ENCODE assay signal across 24 mouse cellular contexts in genomic region chr9:81305437-81306046, GRCm38 (mm10).
DNase-seq lines count a peak whose midpoint lies in the region; ATAC-seq and TF ChIP-seq lines count a peak whose summit lies in the region.
"Had no signal": no experiment of that assay in that cellular context is flagged by ENCODE, and none has a peak within 500 bp of the region (broad histone marks: within the 10 kb centered on the region; RNA-seq: fewer than 3 reads in every experiment).

No protein-coding gene starts in this region.

- peak; percentile 66 for DNase-seq in lung, embryonic 14.5 days
- no peak for DNase-seq in lung, postnatal 25 days (ENCODE audit: low spot score)
- no peak for DNase-seq in lung, postnatal 4 days
- peak; percentile 1 for DNase-seq in lung, postnatal 10 days
- DNase-seq in lung, postnatal 36 days = no peak
- DNase-seq: adrenal gland, adult 8-10 months; adrenal gland, postnatal 14 days; adrenal gland, postnatal 36 days; B cell, adult 2 months; cerebellum, adult 11-12 months; cerebellum, adult 2 months; cerebellum, adult 9-10 months; cerebellum, postnatal 10 days; cerebellum, postnatal 25 days had no signal

- no peaks in the 10 kb centered on the region for H3K27me3 ChIP-seq in lung, embryonic 14.5 days (ENCODE audit: insufficient read depth, low read length)
- no peaks in the 10 kb centered on the region for H3K27me3 ChIP-seq in lung, embryonic 16.5 days (ENCODE audit: control insufficient read depth, insufficient read depth, low read depth, low read length)
- H3K27me3 ChIP-seq: CH12.LX; embryonic facial prominence, embryonic 12.5 days; forebrain, embryonic 13.5 days; forebrain, embryonic 15.5 days; Patski had no signal

- no peak overlapping the region for H3K4me2 ChIP-seq in lung, embryonic 14.5 days
- H3K4me2 ChIP-seq in lung, embryonic 16.5 days (ENCODE audit: low read depth, low read length) = no peak overlapping the region
- H3K4me2 ChIP-seq: embryonic facial prominence, embryonic 12.5 days; forebrain, embryonic 13.5 days; forebrain, embryonic 15.5 days had no signal

- no peak overlapping the region for H3K4me3 ChIP-seq in lung, embryonic 14.5 days (ENCODE audit: low read depth, low read length)
- no peak overlapping the region for H3K4me3 ChIP-seq in lung, embryonic 16.5 days (ENCODE audit: low read length)
- H3K4me3 ChIP-seq: embryonic facial prominence, embryonic 10.5 days; embryonic facial prominence, embryonic 12.5 days; forebrain, embryonic 13.5 days; forebrain, embryonic 15.5 days had no signal

- no peaks in the 10 kb centered on the region for H3K9me3 ChIP-seq in lung, embryonic 14.5 days (ENCODE audit: low read depth, low read length)
- no peaks in the 10 kb centered on the region for H3K9me3 ChIP-seq in lung, embryonic 16.5 days (ENCODE audit: control insufficient read depth, low read length)
- H3K9me3 ChIP-seq: embryonic facial prominence, embryonic 10.5 days; embryonic facial prominence, embryonic 12.5 days; forebrain, embryonic 13.5 days; forebrain, embryonic 15.5 days; G1E had no signal

- H3K9ac ChIP-seq in lung, embryonic 14.5 days = no peak overlapping the region
- H3K9ac ChIP-seq in lung, embryonic 16.5 days (ENCODE audit: low read length) = no peak overlapping the region
- H3K9ac ChIP-seq: embryonic facial prominence, embryonic 12.5 days; forebrain, embryonic 13.5 days; forebrain, embryonic 15.5 days had no signal

- peak; percentile 70; the same call in 1 of the 2 replicates for ATAC-seq in lung, embryonic 14.5 days (ENCODE audit: insufficient read depth)
- peak; percentile 52; the same call in 1 of the 2 replicates for ATAC-seq in lung, embryonic 16.5 days (ENCODE audit: low read depth)
- ATAC-seq: activated CD4-positive, CD25-positive, alpha-beta regulatory T cell, adult 4 months; CD4-positive, CD25-positive, alpha-beta regulatory T cell, adult 4 months; forebrain, embryonic 13.5 days; forebrain, embryonic 15.5 days; Patski had no signal

- no peak for TF ChIP-seq CTCF in lung, embryonic 14.5 days (IDR thresholded peaks at IDR 0.05; ENCODE audit: low read depth)

- no peaks in the 10 kb centered on the region for H3K4me1 ChIP-seq in lung, embryonic 14.5 days (ENCODE audit: insufficient read depth)
- H3K4me1 ChIP-seq in lung, embryonic 16.5 days (replicated peaks; ENCODE audit: control insufficient read depth, insufficient read depth, low read length) = no peaks in the 10 kb centered on the region
- H3K4me1 ChIP-seq: embryonic facial prominence, embryonic 10.5 days; embryonic facial prominence, embryonic 12.5 days; forebrain, embryonic 13.5 days; forebrain, embryonic 15.5 days had no signal

- no peak overlapping the region for H3K27ac ChIP-seq in lung, embryonic 14.5 days (ENCODE audit: low read depth)
- H3K27ac ChIP-seq in lung, embryonic 16.5 days (ENCODE audit: low read length) = no peak overlapping the region
- H3K27ac ChIP-seq: embryonic facial prominence, embryonic 10.5 days; embryonic facial prominence, embryonic 12.5 days; forebrain, embryonic 13.5 days; forebrain, embryonic 15.5 days had no signal

- H3K36me3 ChIP-seq in lung, embryonic 14.5 days (ENCODE audit: insufficient read depth) = no peaks in the 10 kb centered on the region
- no peaks in the 10 kb centered on the region for H3K36me3 ChIP-seq in lung, embryonic 16.5 days (ENCODE audit: control insufficient read depth, insufficient read depth, low read length)
- H3K36me3 ChIP-seq: embryonic facial prominence, embryonic 10.5 days; embryonic facial prominence, embryonic 12.5 days; forebrain, embryonic 15.5 days; G1E had no signal

- WGBS in lung, embryonic 14.5 days = 58% methylated on average over 2 of the region's 2 CpGs
- WGBS in lung, embryonic 16.5 days = 61% methylated on average over 2 of the region's 2 CpGs

Comparison
In these comparisons a context has a peak if more than half of its experiments do, and no peak if none do; other contexts are left out.
1. DNase-seq: peak in lung, embryonic 14.5 days (single experiment) and lung, postnatal 10 days (single experiment); none in lung, postnatal 25 days (single experiment), lung, postnatal 4 days (0 of 2) and lung, postnatal 36 days (single experiment).